Mouse (Mus musculus): ENCODE measurements around the gene Fzd5.

The Fzd5 gene

DNA sequence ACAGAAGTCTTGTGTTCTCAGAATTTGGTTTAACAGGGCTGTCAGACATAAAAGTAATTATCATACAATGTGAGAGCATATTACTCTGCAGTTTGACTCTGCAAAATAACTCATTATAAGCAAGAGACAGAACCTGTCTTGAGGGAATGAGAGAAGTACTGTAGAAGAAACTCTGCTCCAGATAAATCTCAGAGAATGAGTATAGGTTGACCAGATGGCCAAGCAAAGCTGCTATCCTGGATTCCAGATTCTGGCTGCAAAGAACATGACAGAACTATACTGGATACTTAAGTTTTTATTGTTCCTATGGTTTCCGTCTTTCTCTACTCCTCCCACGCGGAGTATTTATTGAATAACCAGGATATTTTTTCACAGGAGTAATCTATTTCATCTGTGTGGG, 54.5 kb downstream of the Fzd5 start:
- DNase-seq: no peak

DNA sequence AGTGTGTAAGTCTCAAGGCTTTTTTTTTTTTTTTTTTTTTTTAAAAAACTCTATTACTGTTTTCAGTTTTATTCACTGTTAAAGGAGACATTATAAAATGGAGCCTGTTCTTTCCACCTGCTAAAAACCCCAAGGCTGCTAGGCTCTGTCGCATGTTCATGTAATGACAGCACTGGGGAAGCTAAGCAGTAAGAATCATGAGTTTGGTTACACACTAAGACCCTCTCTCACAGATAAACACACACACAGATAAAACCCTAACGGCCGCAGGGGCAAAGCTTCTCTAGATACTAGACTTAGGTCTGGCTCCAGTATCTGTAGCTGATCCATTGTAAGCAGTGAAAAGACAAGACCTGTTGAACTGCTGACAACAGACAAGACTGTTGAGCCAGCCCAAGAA, 56.1 kb downstream of the Fzd5 start:
- DNase-seq: no peak
